Mouse (Mus musculus): ENCODE data around the gene Gm45618. TPM values are rescaled to one million over a fixed set of nuclear protein-coding genes. Genes with fewer than 3 reads are reported as not detected.
A peak's percentile ranks its signal among the peaks of the same experiment; 100 is the strongest.
"Not testable (repeated sequence)": the region's sequence is repeated elsewhere in the genome, so short reads cannot be mapped to it uniquely, and the experiment has no call there.

Gm45618 gene
- polyA plus RNA-seq, 1 experiment: not detected

- H3K27me3 ChIP-seq (ENCODE audit: control insufficient read depth, insufficient read depth, low read length): no peaks in the 10 kb centered on the region
- TF ChIP-seq POLR2A (IDR thresholded peaks at IDR 0.05; ENCODE audit: low read depth, low read length): no peak
- TF ChIP-seq CTCF (IDR thresholded peaks at IDR 0.05; ENCODE audit: extremely low read depth, insufficient read length, insufficient replicate concordance, low read depth, low read length): no peak
- no peaks in the 10 kb centered on the region; the same call in 1 of the 2 replicates for H3K4me1 ChIP-seq (ENCODE audit: control insufficient read depth, insufficient read depth, insufficient read length, low read length)
- no peak overlapping the region for H3K27ac ChIP-seq (ENCODE audit: insufficient read depth, low read depth, low read length)
- 5% methylated on average over 1 of the region's 1 CpGs for WGBS
- H3K36me3 ChIP-seq (ENCODE audit: control insufficient read depth, insufficient read depth, low read length): no peaks in the 10 kb centered on the region
- no peak overlapping the region for H3K4me3 ChIP-seq (ENCODE audit: low read depth, low read length)
These were observed 25.5 kb upstream of the Gm45618 start for GRCm38 (mm10) chr7:142146033-142146432.

- no peaks in the 10 kb centered on the region for H3K36me3 ChIP-seq (ENCODE audit: control insufficient read depth, insufficient read depth, low read length)
- WGBS: 40% methylated on average over 4 of the region's 4 CpGs
- no peak overlapping the region for H3K27ac ChIP-seq (ENCODE audit: insufficient read depth, low read depth, low read length)
- no peaks in the 10 kb centered on the region; the same call in 1 of the 2 replicates for H3K4me1 ChIP-seq (ENCODE audit: control insufficient read depth, insufficient read depth, insufficient read length, low read length)
- no peak overlapping the region for H3K4me3 ChIP-seq (ENCODE audit: low read depth, low read length)
- H3K27me3 ChIP-seq (ENCODE audit: control insufficient read depth, insufficient read depth, low read length): no peaks in the 10 kb centered on the region
- TF ChIP-seq POLR2A (IDR thresholded peaks at IDR 0.05; ENCODE audit: low read depth, low read length) (no peak), CTCF (IDR thresholded peaks at IDR 0.05; ENCODE audit: extremely low read depth, insufficient read length, insufficient replicate concordance, low read depth, low read length) (peak; percentile 27; the same call in 1 of the 2 replicates)
These were observed 24.9 kb upstream of the Gm45618 start for GRCm38 (mm10) chr7:142145413-142145940.

- no peak for TF ChIP-seq POLR2A (IDR thresholded peaks at IDR 0.05; ENCODE audit: low read depth, low read length)
- no peak for TF ChIP-seq CTCF (IDR thresholded peaks at IDR 0.05; ENCODE audit: extremely low read depth, insufficient read length, insufficient replicate concordance, low read depth, low read length)
- no peak within 1 kb of the TSS for H3K4me3 ChIP-seq (ENCODE audit: low read depth, low read length)
- WGBS: 79% methylated on average over 1 of the region's 1 CpGs
These were observed 24.0 kb upstream of the Gm45618 start, which contains the start of gene Gm45337 for GRCm38 (mm10) chr7:142144507-142144906. TSS of gene Gm45337 (minus strand) at chr7:142144607.

GRCm38 (mm10) chr7:142143506-142144010 is 23.0 kb upstream of the Gm45618 start:
- 3% methylated on average over 1 of the region's 1 CpGs for WGBS

More at GRCm38 (mm10) chr7:142144507-142144906, 24.0 kb upstream of the Gm45618 start, which contains the start of gene Gm45337:
- H3K27me3 ChIP-seq (ENCODE audit: control insufficient read depth, insufficient read depth, low read length): no peaks in the 10 kb centered on the region
- H3K36me3 ChIP-seq (ENCODE audit: control insufficient read depth, insufficient read depth, low read length): no peaks in the 10 kb centered on the region
- no peak within 1 kb of the TSS for H3K27ac ChIP-seq (ENCODE audit: insufficient read depth, low read depth, low read length)
- no peaks in the 10 kb centered on the region; the same call in 1 of the 2 replicates for H3K4me1 ChIP-seq (ENCODE audit: control insufficient read depth, insufficient read depth, insufficient read length, low read length)

GRCm38 (mm10) chr7:142140696-142141095 is 20.2 kb upstream of the Gm45618 start:
- 2% methylated on average over 1 of the region's 1 CpGs for whole genome bisulfite sequencing
- no peaks in the 10 kb centered on the region for H3K27me3 ChIP-seq (ENCODE audit: control insufficient read depth, insufficient read depth, low read length)
- H3K27ac ChIP-seq (ENCODE audit: insufficient read depth, low read depth, low read length): no peak overlapping the region
- H3K4me3 ChIP-seq (ENCODE audit: low read depth, low read length): no peak overlapping the region
- TF ChIP-seq POLR2A (IDR thresholded peaks at IDR 0.05; ENCODE audit: low read depth, low read length) (no peak), CTCF (IDR thresholded peaks at IDR 0.05; ENCODE audit: extremely low read depth, insufficient read length, insufficient replicate concordance, low read depth, low read length) (no peak)
- H3K36me3 ChIP-seq (ENCODE audit: control insufficient read depth, insufficient read depth, low read length): no peaks in the 10 kb centered on the region
- H3K4me1 ChIP-seq (ENCODE audit: control insufficient read depth, insufficient read depth, insufficient read length, low read length): no peaks in the 10 kb centered on the region

More at GRCm38 (mm10) chr7:142143506-142144010, 23.0 kb upstream of the Gm45618 start:
- H3K4me1 ChIP-seq (ENCODE audit: control insufficient read depth, insufficient read depth, insufficient read length, low read length); H3K27ac ChIP-seq (ENCODE audit: insufficient read depth, low read depth, low read length); H3K36me3 ChIP-seq (ENCODE audit: control insufficient read depth, insufficient read depth, low read length); H3K4me3 ChIP-seq (ENCODE audit: low read depth, low read length); H3K27me3 ChIP-seq (ENCODE audit: control insufficient read depth, insufficient read depth, low read length): not testable (repeated sequence)

- H3K4me3 ChIP-seq (ENCODE audit: low read depth, low read length); H3K4me1 ChIP-seq (ENCODE audit: control insufficient read depth, insufficient read depth, insufficient read length, low read length): not testable (repeated sequence)
- WGBS: 27% methylated on average over 2 of the region's 2 CpGs
These were observed 15.4 kb upstream of the Gm45618 start, which contains the start of gene Gm39115 for GRCm38 (mm10) chr7:142135934-142136333. TSS of gene Gm39115 (minus strand) at chr7:142136034.

GRCm38 (mm10) chr7:142134206-142134995 is 13.9 kb upstream of the Gm45618 start:
- no peaks in the 10 kb centered on the region for H3K27me3 ChIP-seq (ENCODE audit: control insufficient read depth, insufficient read depth, low read length)

More at GRCm38 (mm10) chr7:142135934-142136333, 15.4 kb upstream of the Gm45618 start, which contains the start of gene Gm39115:
- not testable (repeated sequence) for H3K27me3 ChIP-seq (ENCODE audit: control insufficient read depth, insufficient read depth, low read length); H3K27ac ChIP-seq (ENCODE audit: insufficient read depth, low read depth, low read length); H3K36me3 ChIP-seq (ENCODE audit: control insufficient read depth, insufficient read depth, low read length)

More at GRCm38 (mm10) chr7:142134206-142134995, 13.9 kb upstream of the Gm45618 start:
- no peaks in the 10 kb centered on the region for H3K36me3 ChIP-seq (ENCODE audit: control insufficient read depth, insufficient read depth, low read length)
- no peaks in the 10 kb centered on the region for H3K4me1 ChIP-seq (ENCODE audit: control insufficient read depth, insufficient read depth, insufficient read length, low read length)
- peak; percentile 28; the same call in 1 of the 2 replicates for TF ChIP-seq CTCF (IDR thresholded peaks at IDR 0.05; ENCODE audit: extremely low read depth, insufficient read length, insufficient replicate concordance, low read depth, low read length)
- TF ChIP-seq POLR2A (IDR thresholded peaks at IDR 0.05; ENCODE audit: low read depth, low read length): no peak
- no peak overlapping the region for H3K27ac ChIP-seq (ENCODE audit: insufficient read depth, low read depth, low read length)
- H3K4me3 ChIP-seq (ENCODE audit: low read depth, low read length): no peak overlapping the region
- WGBS: 38% methylated on average over 4 of the region's 4 CpGs

Data from small intestine, adult 2 months (tissue).